Comparison of ENCODE assay signal across 19 mouse cellular contexts in the genomic region with DNA sequence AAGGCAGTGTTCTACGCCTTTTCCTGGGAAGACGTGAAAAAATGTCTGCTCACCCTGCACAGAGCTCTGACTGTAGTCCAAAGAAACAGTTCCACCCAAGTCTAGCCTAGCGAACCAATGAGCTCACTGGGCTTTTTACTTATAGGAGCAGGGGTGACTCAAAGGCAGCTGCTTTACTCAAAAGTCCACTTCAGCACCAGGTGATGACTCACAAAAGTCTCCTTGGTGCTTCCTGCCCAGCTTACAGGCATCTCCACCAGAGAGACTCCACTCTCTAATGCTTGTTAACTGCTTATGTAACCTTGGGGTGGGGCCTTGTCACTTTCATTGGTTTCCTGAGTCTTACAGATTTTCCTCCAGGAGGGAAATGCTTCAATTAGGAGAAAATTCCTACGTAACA. TPM values are rescaled to one million over a fixed set of nuclear protein-coding genes. Genes with fewer than 3 reads are reported as not detected.
"Had no signal": no experiment of that assay in that cellular context is flagged by ENCODE, and none has a peak within 500 bp of the region (broad histone marks: within the 10 kb centered on the region; RNA-seq: fewer than 3 reads in every experiment).

No protein-coding gene starts in this region.

- H3K4me2 ChIP-seq: limb, embryonic 12.5 days; limb, embryonic 15.5 days; liver, embryonic 11.5 days; lung, embryonic 15.5 days; midbrain, embryonic 13.5 days had no signal

- H3K9me3 ChIP-seq: limb, embryonic 12.5 days; limb, embryonic 15.5 days; lung, embryonic 15.5 days; midbrain, embryonic 13.5 days had no signal

- DNase-seq: kidney, adult 18-20 months; kidney, adult 9 months; kidney, postnatal 14 days; kidney, postnatal 4 days; left cerebral cortex, postnatal 4 days; lung, adult 18-20 months; thymus, postnatal 25 days had no signal

- H3K4me3 ChIP-seq: limb, embryonic 12.5 days; limb, embryonic 15.5 days; lung, embryonic 15.5 days; midbrain, embryonic 13.5 days had no signal

- H3K9ac ChIP-seq: limb, embryonic 12.5 days; limb, embryonic 15.5 days; liver, embryonic 14.5 days; lung, embryonic 15.5 days; midbrain, embryonic 13.5 days had no signal

- ATAC-seq: midbrain, embryonic 13.5 days; midbrain, embryonic 16.5 days had no signal

- H3K27me3 ChIP-seq: lung, embryonic 15.5 days had no signal

- H3K27ac ChIP-seq: limb, embryonic 12.5 days; limb, embryonic 15.5 days; liver, embryonic 14.5 days; lung, embryonic 15.5 days; macrophage; midbrain, embryonic 13.5 days had no signal

- H3K36me3 ChIP-seq: limb, embryonic 12.5 days; limb, embryonic 15.5 days; lung, embryonic 15.5 days; midbrain, embryonic 13.5 days had no signal

RNA-seq across cellular contexts. Expression of a gene that starts 57.4 kb away (rescaled TPM):
- polyA plus RNA-seq: kidney, embryonic 16.5 days; limb, embryonic 12.5 days; limb, embryonic 15.5 days; lung, embryonic 15.5 days; macrophage; midbrain, embryonic 16.5 days; neural tube, embryonic 11.5 days; neural tube, embryonic 14.5 days; stomach, embryonic 14.5 days had no signal
